Mouse (Mus musculus): ENCODE results near the gene Adamts2. TPM values are rescaled to one million over a fixed set of nuclear protein-coding genes. Genes with fewer than 3 reads are reported as not detected.

Adamts2 gene
- total RNA-seq, 1 experiment from 2014 or later = 5.0 TPM

GRCm38 (mm10) chr11:50848520-50849137 is 246.7 kb downstream of the Adamts2 start:
- no peak for DNase-seq

GRCm38 (mm10) chr11:50849310-50849709 is 247.4 kb downstream of the Adamts2 start:
- no peak for DNase-seq

GRCm38 (mm10) chr11:50850177-50850735 is 248.4 kb downstream of the Adamts2 start, which contains the start of gene Grm6:
TSS of gene Grm6 (plus strand) at chr11:50850685.
- DNase-seq = no peak

DNA sequence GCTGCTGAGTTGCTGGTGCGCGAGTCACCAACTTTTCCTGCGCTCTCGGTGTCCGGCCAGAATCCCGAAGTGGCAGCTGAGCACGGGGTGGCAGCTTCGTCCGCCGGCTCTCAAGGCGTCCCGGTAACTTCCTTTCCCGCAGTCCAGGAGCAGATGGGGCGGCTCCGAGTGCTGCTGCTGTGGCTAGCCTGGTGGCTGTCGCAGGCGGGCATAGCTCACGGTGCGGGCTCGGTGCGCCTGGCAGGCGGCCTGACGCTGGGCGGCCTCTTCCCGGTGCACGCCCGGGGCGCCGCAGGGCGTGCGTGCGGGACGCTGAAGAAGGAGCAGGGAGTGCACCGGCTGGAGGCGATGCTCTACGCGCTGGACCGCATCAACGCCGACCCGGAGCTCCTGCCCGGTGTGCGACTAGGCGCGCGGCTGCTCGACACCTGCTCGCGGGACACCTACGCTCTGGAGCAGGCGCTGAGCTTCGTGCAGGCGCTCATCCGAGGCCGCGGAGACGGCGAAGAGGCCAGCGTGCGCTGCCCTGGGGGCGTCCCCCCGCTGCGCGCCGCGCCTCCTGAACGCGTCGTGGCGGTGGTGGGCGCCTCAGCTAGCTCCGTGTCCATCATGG is 249.2 kb downstream of the Adamts2 start:
- DNase-seq = peak; percentile 16

Other genes with a start within 250 kb of the Adamts2 start
- gene Cby3, start 247.6 kb upstream of the Adamts2 start, total RNA-seq (2021) = not detected in 2 replicates
- 310 and 324 TPM in 2 replicates for gene Hnrnph1, start 225.1 kb upstream of the Adamts2 start, total RNA-seq (2021)
- gene Rufy1, start 171.0 kb upstream of the Adamts2 start, total RNA-seq (2021) = 37.8 and 41.8 TPM in 2 replicates
- gene Zfp354c, start 225.6 kb downstream of the Adamts2 start, total RNA-seq (2021) = 5.5 and 5.6 TPM in 2 replicates
- 0.62 and 1.0 TPM in 2 replicates for gene Zfp879, start 239.5 kb downstream of the Adamts2 start, total RNA-seq (2021)
- gene Grm6, start 248.6 kb downstream of the Adamts2 start, total RNA-seq (2021) = not detected in 2 replicates

All from adrenal gland, postnatal 25 days (tissue).